Mouse (Mus musculus): ENCODE results near the gene Ltbp1. TPM values are rescaled to one million over a fixed set of nuclear protein-coding genes. Genes with fewer than 3 reads are reported as not detected.

Ltbp1 gene
- polyA plus RNA-seq, 1 experiment from 2014 or later = 4.2 TPM

DNA sequence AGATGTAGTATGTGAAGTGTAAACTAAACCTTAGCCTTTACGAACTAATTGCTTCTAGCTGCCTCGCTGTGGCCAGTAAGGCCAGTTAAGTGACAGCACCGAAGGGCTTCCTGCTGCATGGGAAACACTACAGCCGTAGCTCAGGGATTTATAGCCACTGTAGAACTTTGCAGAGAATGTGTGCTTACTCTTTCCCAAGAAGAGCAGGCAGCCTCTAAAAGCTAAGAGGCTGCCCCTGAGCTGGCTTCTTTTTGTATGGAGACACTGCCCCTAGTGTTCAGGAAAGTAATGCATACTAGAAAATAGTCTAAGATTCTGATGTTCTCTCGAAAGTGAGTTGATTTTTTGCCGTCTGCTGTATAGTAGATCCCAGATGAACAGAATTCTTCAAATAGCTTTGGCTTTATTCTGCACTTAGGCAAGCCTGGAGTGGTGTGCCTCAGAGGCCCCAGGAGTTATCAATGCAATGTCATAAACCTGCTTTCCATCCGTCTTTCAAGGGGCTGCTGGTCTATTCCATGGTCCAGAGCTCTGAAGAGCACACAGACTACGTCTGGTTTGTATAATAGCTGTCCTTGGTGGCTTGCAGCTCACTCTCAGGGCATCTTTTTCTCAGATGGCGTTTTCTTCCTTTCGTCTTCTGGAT, 82.1 kb downstream of the Ltbp1 start:
- H3K4me3 ChIP-seq (ENCODE audit: low read depth, low read length) = no peak overlapping the region
- no peaks in the 10 kb centered on the region for H3K36me3 ChIP-seq (ENCODE audit: control insufficient read depth, insufficient read depth, low read length)
- H3K9me3 ChIP-seq (ENCODE audit: control insufficient read depth, low read length) = no peaks in the 10 kb centered on the region
- DNase-seq (ENCODE audit: low spot score) (no peak), ATAC-seq (replicated peaks; ENCODE audit: low FRiP score) (0 out of 2 replicates have a peak, but pooled peaks have one; percentile 53)
- 65% methylated on average over 10 of the region's 10 CpGs for WGBS
- H3K4me1 ChIP-seq (replicated peaks; ENCODE audit: control insufficient read depth, insufficient read depth, low read length) = no peaks in the 10 kb centered on the region
- no peaks in the 10 kb centered on the region for H3K27me3 ChIP-seq (ENCODE audit: control insufficient read depth, insufficient read depth, low read length)
- no peak overlapping the region for H3K4me2 ChIP-seq (ENCODE audit: low read depth, low read length, severe bottlenecking)
- no peak overlapping the region for H3K9ac ChIP-seq (ENCODE audit: low read length)
- no peak overlapping the region for H3K27ac ChIP-seq (ENCODE audit: low read depth, low read length)

GRCm38 (mm10) chr17:75088232-75088631, 82.9 kb downstream of the Ltbp1 start:
- ATAC-seq (replicated peaks; ENCODE audit: low FRiP score) = no peak
- 83% methylated on average over 4 of the region's 4 CpGs for WGBS
- no peak overlapping the region for H3K4me3 ChIP-seq (ENCODE audit: low read depth, low read length)

GRCm38 (mm10) chr17:75088727-75089126, 83.4 kb downstream of the Ltbp1 start:
- DNase-seq (ENCODE audit: low spot score) (no peak), ATAC-seq (replicated peaks; ENCODE audit: low FRiP score) (no peak)
- no peaks in the 10 kb centered on the region for H3K27me3 ChIP-seq (ENCODE audit: control insufficient read depth, insufficient read depth, low read length)
- no peak overlapping the region for H3K4me2 ChIP-seq (ENCODE audit: low read depth, low read length, severe bottlenecking)
- H3K9ac ChIP-seq (ENCODE audit: low read length) = no peak overlapping the region
- no peak overlapping the region for H3K4me3 ChIP-seq (ENCODE audit: low read depth, low read length)
- H3K4me1 ChIP-seq (replicated peaks; ENCODE audit: control insufficient read depth, insufficient read depth, low read length) = no peaks in the 10 kb centered on the region
- H3K36me3 ChIP-seq (ENCODE audit: control insufficient read depth, insufficient read depth, low read length) = no peaks in the 10 kb centered on the region
- H3K27ac ChIP-seq (ENCODE audit: low read depth, low read length) = no peak overlapping the region
- no peaks in the 10 kb centered on the region for H3K9me3 ChIP-seq (ENCODE audit: control insufficient read depth, low read length)
- WGBS = 84% methylated on average over 11 of the region's 11 CpGs

More at GRCm38 (mm10) chr17:75088232-75088631, 82.9 kb downstream of the Ltbp1 start:
- no peak overlapping the region for H3K9ac ChIP-seq (ENCODE audit: low read length)
- no peaks in the 10 kb centered on the region for H3K9me3 ChIP-seq (ENCODE audit: control insufficient read depth, low read length)
- no peaks in the 10 kb centered on the region for H3K36me3 ChIP-seq (ENCODE audit: control insufficient read depth, insufficient read depth, low read length)
- no peaks in the 10 kb centered on the region for H3K4me1 ChIP-seq (replicated peaks; ENCODE audit: control insufficient read depth, insufficient read depth, low read length)
- no peak overlapping the region for H3K27ac ChIP-seq (ENCODE audit: low read depth, low read length)
- no peak overlapping the region for H3K4me2 ChIP-seq (ENCODE audit: low read depth, low read length, severe bottlenecking)
- H3K27me3 ChIP-seq (ENCODE audit: control insufficient read depth, insufficient read depth, low read length) = no peaks in the 10 kb centered on the region
- no peak for DNase-seq (ENCODE audit: low spot score)

DNA sequence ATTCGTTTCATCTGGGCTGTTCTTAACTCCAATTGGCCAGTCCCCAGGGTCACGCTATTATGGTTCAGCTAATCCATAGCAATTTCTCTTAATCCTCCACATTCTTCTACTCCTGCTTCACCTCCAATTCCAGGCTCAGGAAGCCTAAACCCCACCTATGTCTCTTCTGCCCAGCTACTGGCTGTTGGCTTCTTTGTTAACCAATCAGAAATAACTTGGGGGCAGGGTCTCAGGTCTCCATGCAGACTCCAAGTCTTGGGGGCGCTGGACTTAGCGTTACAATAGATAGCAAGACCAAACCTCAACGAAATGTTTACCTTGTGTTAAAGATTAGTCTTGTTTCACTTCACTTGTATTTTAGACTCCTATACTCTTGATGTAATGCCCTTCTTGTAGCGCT, 85.2 kb downstream of the Ltbp1 start:
- H3K4me3 ChIP-seq (ENCODE audit: low read depth, low read length) = no peak overlapping the region

GRCm38 (mm10) chr17:75093563-75093962, 88.2 kb downstream of the Ltbp1 start:
- WGBS = 95% methylated on average over 3 of the region's 3 CpGs
- H3K9ac ChIP-seq (ENCODE audit: low read length) = no peak overlapping the region
- H3K27me3 ChIP-seq (ENCODE audit: control insufficient read depth, insufficient read depth, low read length) = no peaks in the 10 kb centered on the region
- H3K4me2 ChIP-seq (ENCODE audit: low read depth, low read length, severe bottlenecking) = no peak overlapping the region
- H3K36me3 ChIP-seq (ENCODE audit: control insufficient read depth, insufficient read depth, low read length) = no peaks in the 10 kb centered on the region
- H3K27ac ChIP-seq (ENCODE audit: low read depth, low read length) = no peak overlapping the region
- DNase-seq (ENCODE audit: low spot score) (no peak), ATAC-seq (replicated peaks; ENCODE audit: low FRiP score) (no peak)
- no peak overlapping the region for H3K4me3 ChIP-seq (ENCODE audit: low read depth, low read length)
- no peaks in the 10 kb centered on the region for H3K4me1 ChIP-seq (replicated peaks; ENCODE audit: control insufficient read depth, insufficient read depth, low read length)
- H3K9me3 ChIP-seq (ENCODE audit: control insufficient read depth, low read length) = no peaks in the 10 kb centered on the region

More for the DNA sequence above, 85.2 kb downstream of the Ltbp1 start:
- no peak overlapping the region for H3K27ac ChIP-seq (ENCODE audit: low read depth, low read length)
- H3K4me1 ChIP-seq (replicated peaks; ENCODE audit: control insufficient read depth, insufficient read depth, low read length) = no peaks in the 10 kb centered on the region
- no peak for DNase-seq (ENCODE audit: low spot score)
- no peaks in the 10 kb centered on the region for H3K36me3 ChIP-seq (ENCODE audit: control insufficient read depth, insufficient read depth, low read length)
- ATAC-seq (replicated peaks; ENCODE audit: low FRiP score) = no peak
- no peak overlapping the region for H3K4me2 ChIP-seq (ENCODE audit: low read depth, low read length, severe bottlenecking)
- no peak overlapping the region for H3K9ac ChIP-seq (ENCODE audit: low read length)
- no peaks in the 10 kb centered on the region for H3K27me3 ChIP-seq (ENCODE audit: control insufficient read depth, insufficient read depth, low read length)
- 82% methylated on average over 6 of the region's 6 CpGs for WGBS
- H3K9me3 ChIP-seq (ENCODE audit: control insufficient read depth, low read length) = no peaks in the 10 kb centered on the region

DNA sequence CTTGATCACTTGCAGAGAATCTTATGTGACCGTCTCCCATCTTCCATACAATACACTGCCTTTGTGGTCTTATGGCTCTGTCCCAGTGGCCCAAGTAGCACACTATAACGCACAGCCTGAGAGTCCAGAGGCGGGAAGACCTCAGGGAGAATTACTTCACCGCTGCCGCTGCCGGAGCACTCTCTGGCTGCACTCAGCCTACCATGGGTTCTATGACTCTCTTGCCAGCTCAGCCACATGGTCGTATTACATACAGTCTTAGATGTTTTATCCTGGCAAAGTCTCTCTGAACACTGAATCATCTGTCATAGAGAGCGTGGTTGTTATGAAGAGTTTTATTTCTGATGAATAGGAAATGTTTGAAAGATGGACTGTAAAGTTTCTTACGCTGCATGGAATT, 89.2 kb downstream of the Ltbp1 start:
- Histone ChIP-seq H3K27me3 (ENCODE audit: control insufficient read depth, insufficient read depth, low read length) (no peaks in the 10 kb centered on the region), H3K36me3 (ENCODE audit: control insufficient read depth, insufficient read depth, low read length) (no peaks in the 10 kb centered on the region), H3K4me3 (ENCODE audit: low read depth, low read length) (no peak overlapping the region), H3K4me1 (replicated peaks; ENCODE audit: control insufficient read depth, insufficient read depth, low read length) (no peaks in the 10 kb centered on the region), H3K4me2 (ENCODE audit: low read depth, low read length, severe bottlenecking) (no peak overlapping the region), H3K27ac (ENCODE audit: low read depth, low read length) (no peak overlapping the region), H3K9me3 (ENCODE audit: control insufficient read depth, low read length) (no peaks in the 10 kb centered on the region), H3K9ac (ENCODE audit: low read length) (no peak overlapping the region)
- no peak for ATAC-seq (replicated peaks; ENCODE audit: low FRiP score)
- WGBS = 91% methylated on average over 9 of the region's 9 CpGs
- no peak for DNase-seq (ENCODE audit: low spot score)

- no peak overlapping the region for H3K9ac ChIP-seq (ENCODE audit: low read length)
- no peaks in the 10 kb centered on the region for H3K4me1 ChIP-seq (replicated peaks; ENCODE audit: control insufficient read depth, insufficient read depth, low read length)
- no peaks in the 10 kb centered on the region for H3K9me3 ChIP-seq (ENCODE audit: control insufficient read depth, low read length)
- H3K36me3 ChIP-seq (ENCODE audit: control insufficient read depth, insufficient read depth, low read length) = no peaks in the 10 kb centered on the region
- H3K4me3 ChIP-seq (ENCODE audit: low read depth, low read length) = no peak overlapping the region
- no peaks in the 10 kb centered on the region for H3K27me3 ChIP-seq (ENCODE audit: control insufficient read depth, insufficient read depth, low read length)
- ATAC-seq (replicated peaks; ENCODE audit: low FRiP score) = no peak
- no peak overlapping the region for H3K4me2 ChIP-seq (ENCODE audit: low read depth, low read length, severe bottlenecking)
- no peak overlapping the region for H3K27ac ChIP-seq (ENCODE audit: low read depth, low read length)
- no peak for DNase-seq (ENCODE audit: low spot score)
- 84% methylated on average over 7 of the region's 7 CpGs for WGBS
Measured at GRCm38 (mm10) chr17:75096727-75097126, 91.4 kb downstream of the Ltbp1 start.

DNA sequence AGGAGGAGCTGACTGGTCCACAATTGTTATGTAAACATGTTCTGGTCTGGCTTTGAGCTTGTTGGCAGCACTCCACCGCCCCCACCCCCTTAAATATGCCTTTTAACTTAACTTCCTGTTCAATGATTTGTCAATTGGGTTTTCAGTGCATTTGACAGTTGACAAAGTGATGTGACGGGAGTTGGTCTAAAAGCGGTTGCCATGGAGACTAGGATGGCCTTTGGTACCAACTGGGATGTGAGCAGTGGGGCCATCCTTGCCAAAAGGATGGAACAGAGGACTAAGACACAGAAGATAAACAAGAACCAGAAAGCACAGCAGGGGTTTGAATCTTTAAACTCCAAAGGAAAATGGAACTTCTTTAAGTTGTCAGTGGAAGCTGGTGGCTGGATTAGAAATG, 92.0 kb downstream of the Ltbp1 start:
- Histone ChIP-seq H3K27ac (ENCODE audit: low read depth, low read length) (no peak overlapping the region), H3K4me3 (ENCODE audit: low read depth, low read length) (no peak overlapping the region), H3K27me3 (ENCODE audit: control insufficient read depth, insufficient read depth, low read length) (no peaks in the 10 kb centered on the region), H3K36me3 (ENCODE audit: control insufficient read depth, insufficient read depth, low read length) (no peaks in the 10 kb centered on the region), H3K9ac (ENCODE audit: low read length) (no peak overlapping the region), H3K9me3 (ENCODE audit: control insufficient read depth, low read length) (no peaks in the 10 kb centered on the region), H3K4me2 (ENCODE audit: low read depth, low read length, severe bottlenecking) (no peak overlapping the region), H3K4me1 (replicated peaks; ENCODE audit: control insufficient read depth, insufficient read depth, low read length) (no peaks in the 10 kb centered on the region)
- DNase-seq (ENCODE audit: low spot score) (no peak), ATAC-seq (replicated peaks; ENCODE audit: low FRiP score) (no peak)
- 53% methylated on average over 3 of the region's 3 CpGs for WGBS

- no peak for ATAC-seq (replicated peaks; ENCODE audit: low FRiP score)
- DNase-seq (ENCODE audit: low spot score) = no peak
- Histone ChIP-seq H3K27ac (ENCODE audit: low read depth, low read length) (no peak overlapping the region), H3K9me3 (ENCODE audit: control insufficient read depth, low read length) (no peaks in the 10 kb centered on the region), H3K4me2 (ENCODE audit: low read depth, low read length, severe bottlenecking) (no peak overlapping the region), H3K4me1 (replicated peaks; ENCODE audit: control insufficient read depth, insufficient read depth, low read length) (no peaks in the 10 kb centered on the region), H3K27me3 (ENCODE audit: control insufficient read depth, insufficient read depth, low read length) (no peaks in the 10 kb centered on the region), H3K9ac (ENCODE audit: low read length) (no peak overlapping the region), H3K4me3 (ENCODE audit: low read depth, low read length) (no peak overlapping the region), H3K36me3 (ENCODE audit: control insufficient read depth, insufficient read depth, low read length) (no peaks in the 10 kb centered on the region)
- WGBS = 67% methylated on average over 4 of the region's 4 CpGs
Measured at GRCm38 (mm10) chr17:75101215-75101614, 95.8 kb downstream of the Ltbp1 start.

Data from forebrain, embryonic 11.5 days (tissue).